Mouse (Mus musculus): Measurements from ENCODE around the gene Atad2b.

GRCm38 (mm10) chr12:5073191-5073590 lies 156.0 kb downstream of the Atad2b start:
- TF ChIP-seq POLR2A (IDR thresholded peaks at IDR 0.05; ENCODE audit: control insufficient read depth, low read depth, low read length) (no peak), CTCF (IDR thresholded peaks at IDR 0.05; ENCODE audit: control insufficient read depth, insufficient read depth, insufficient replicate concordance, low read depth, low read length) (no peak)
